Mouse (Mus musculus) gonadal fat pad, adult 2 months (tissue): Measurements from ENCODE around the gene Acaa1a. TPM values are rescaled to one million over a fixed set of nuclear protein-coding genes. Genes with fewer than 3 reads are reported as not detected.

Source experiments
- DNase-seq: peaks from one replicate; pipeline ENCODE4 v3.0.0-alpha.2; 2012; ENCODE audit warnings: low read depth
- polyA plus RNA-seq: library from polyadenylated mRNA; depleted of rRNA; stranded (reverse); fragments of >200 nt; gene quantifications from 2 replicates; pipeline ENCODE4 v1.2.3, GENCODE M21; 2012; rRNA removed

Acaa1a gene
- polyA plus RNA-seq, 1 experiment: 217 TPM

GRCm38 (mm10) chr9:119388956-119389355 lies 49.5 kb downstream of the Acaa1a start:
- no peak for DNase-seq

DNA sequence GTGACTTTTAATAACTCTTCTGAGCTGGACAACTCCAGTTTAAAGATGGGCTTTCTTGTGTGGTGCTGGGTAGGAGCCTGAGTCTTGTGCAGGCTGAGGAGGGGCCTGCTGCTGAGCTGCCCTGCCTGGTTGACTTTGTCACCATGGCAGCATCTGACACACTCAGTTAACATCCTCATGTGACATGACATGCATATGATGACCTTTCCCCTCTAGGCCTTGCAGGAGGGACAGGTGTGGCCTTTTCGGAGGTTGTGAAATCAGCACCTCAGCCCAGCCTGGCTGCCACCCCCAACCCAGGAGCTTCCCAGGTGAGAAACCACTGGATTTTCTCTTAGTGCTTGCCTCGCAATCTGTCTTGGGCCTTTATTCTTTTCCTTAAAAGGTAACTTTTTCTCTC lies 50.7 kb downstream of the Acaa1a start:
- DNase-seq: no peak

DNA sequence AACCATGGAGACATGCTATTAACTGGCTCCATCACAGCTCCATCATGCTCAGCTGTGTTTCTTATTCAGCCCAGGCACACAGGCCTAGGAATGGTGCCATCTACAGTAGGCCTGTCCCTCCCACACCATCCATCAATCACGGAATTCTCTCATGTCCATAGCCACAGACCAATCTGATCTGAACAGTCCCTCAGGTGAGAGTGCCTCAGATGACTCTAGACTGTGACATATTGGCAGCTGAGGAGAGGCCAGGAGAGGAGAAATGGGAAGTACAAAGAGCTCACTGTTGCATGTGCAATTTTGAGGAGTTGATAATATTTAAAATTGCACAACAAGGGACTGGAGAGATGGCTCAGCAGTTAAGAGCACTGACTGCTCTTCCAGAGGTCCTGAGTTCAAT lies 55.3 kb downstream of the Acaa1a start:
- DNase-seq: peak; percentile 70

Other genes starting within 250 kb of the Acaa1a start
- 36.8 and 37.4 TPM in 2 replicates for gene Plcd1, start 246.2 kb upstream of the Acaa1a start, polyA plus RNA-seq
- gene Dlec1, start 237.2 kb upstream of the Acaa1a start, polyA plus RNA-seq: 8.1 and 12.9 TPM in 2 replicates
- gene Acaa1b, start 182.6 kb upstream of the Acaa1a start, polyA plus RNA-seq: 30.0 and 48.1 TPM in 2 replicates
- 0.05 TPM in 1 of 2 replicates, not detected in the other for gene Gm47289, start 180.5 kb upstream of the Acaa1a start, polyA plus RNA-seq
- 0.09 TPM in 1 of 2 replicates, not detected in the other for gene Slc22a13, start 130.6 kb upstream of the Acaa1a start, polyA plus RNA-seq
- gene Oxsr1, start 17.2 kb upstream of the Acaa1a start, polyA plus RNA-seq: 19.3 and 19.4 TPM in 2 replicates
- 33.9 and 40.7 TPM in 2 replicates for gene Myd88, start 1.7 kb downstream of the Acaa1a start, polyA plus RNA-seq
- gene Xylb, start 17.7 kb downstream of the Acaa1a start, polyA plus RNA-seq: 12.8 and 24.9 TPM in 2 replicates
- gene Slc22a14, start 25.9 kb downstream of the Acaa1a start, polyA plus RNA-seq: 1.9 and 2.2 TPM in 2 replicates
- 5.3 and 5.8 TPM in 2 replicates for gene Acvr2b, start 62.4 kb downstream of the Acaa1a start, polyA plus RNA-seq
- 5.4 TPM in 2 replicates for gene Exog, start 105.3 kb downstream of the Acaa1a start, polyA plus RNA-seq
- 0.92 and 0.93 TPM in 2 replicates for gene Scn5a, start 239.3 kb downstream of the Acaa1a start, polyA plus RNA-seq